Mouse (Mus musculus) G1E (cell line): ENCODE results near the gene Dpy19l3.

Experiments used
- CTCF ChIP-seq: IDR thresholded peaks from 2 replicates; pipeline ENCODE4 v1.5.1; 2012; ENCODE audit warnings: low read depth, low read length, inconsistent platforms, mixed read lengths
- GATA1 ChIP-seq: IDR thresholded peaks from 2 replicates; pipeline ENCODE4 v1.6.1; 2012; ENCODE audit warnings: borderline replicate concordance, low read length, inconsistent platforms, mixed read lengths
- GATA2 ChIP-seq: IDR thresholded peaks from 2 replicates; pipeline ENCODE4 v1.6.1; 2012; ENCODE audit warnings: low read depth, low read length, inconsistent platforms, borderline replicate concordance
- POLR2AphosphoS5 ChIP-seq: IDR thresholded peaks from 2 replicates; pipeline ENCODE4 v1.6.1; 2012; ENCODE audit warnings: low read depth, low read length, inconsistent platforms; ENCODE audit not compliant: insufficient replicate concordance
- TAL1 ChIP-seq: conservative IDR thresholded peaks from 2 replicates; pipeline ENCODE4 v1.6.1; 2012; ENCODE audit warnings: low read depth, low read length, inconsistent platforms, mixed read lengths

DNA sequence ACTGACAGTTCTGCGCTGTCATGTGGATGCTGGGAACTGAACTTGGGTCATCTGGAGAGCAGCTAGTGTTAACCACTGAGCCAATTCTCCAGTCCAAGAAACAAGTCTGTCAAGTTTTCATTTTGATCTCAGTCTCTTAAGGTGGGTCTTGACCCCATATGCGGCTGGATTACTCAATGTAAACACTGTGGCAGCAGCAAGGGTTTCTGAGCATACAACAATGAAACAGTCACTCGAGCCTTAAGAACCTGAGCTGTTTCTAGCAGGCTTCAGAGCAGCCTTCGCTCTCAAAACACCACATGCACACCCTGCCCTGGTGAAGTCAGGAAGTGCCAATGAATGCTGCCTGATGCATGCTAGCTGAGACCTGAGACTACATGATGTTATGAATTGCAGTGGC, 31.3 kb upstream of the Dpy19l3 start:
- no peak for TF ChIP-seq CTCF
- no peak for TF ChIP-seq GATA1
- TF ChIP-seq TAL1 = no peak
- no peak for TF ChIP-seq POLR2AphosphoS5
- no peak for TF ChIP-seq GATA2
